Mouse (Mus musculus) neural tube, postnatal 0 days (tissue): ENCODE measurements around the gene Abcc5. TPM values are rescaled to one million over a fixed set of nuclear protein-coding genes. Genes with fewer than 3 reads are reported as not detected.

Experiments
- polyA plus RNA-seq: library from polyadenylated mRNA; unstranded; fragments of >200 nt; fragmentation: Nextera tagmentation; extraction: Ambion mirVana; gene quantifications from 2 replicates; pipeline ENCODE4 v1.2.1, GENCODE M21; 2015

Gene Abcc5
- 62.9 and 82.7 TPM in 2 replicates for polyA plus RNA-seq

DNA sequence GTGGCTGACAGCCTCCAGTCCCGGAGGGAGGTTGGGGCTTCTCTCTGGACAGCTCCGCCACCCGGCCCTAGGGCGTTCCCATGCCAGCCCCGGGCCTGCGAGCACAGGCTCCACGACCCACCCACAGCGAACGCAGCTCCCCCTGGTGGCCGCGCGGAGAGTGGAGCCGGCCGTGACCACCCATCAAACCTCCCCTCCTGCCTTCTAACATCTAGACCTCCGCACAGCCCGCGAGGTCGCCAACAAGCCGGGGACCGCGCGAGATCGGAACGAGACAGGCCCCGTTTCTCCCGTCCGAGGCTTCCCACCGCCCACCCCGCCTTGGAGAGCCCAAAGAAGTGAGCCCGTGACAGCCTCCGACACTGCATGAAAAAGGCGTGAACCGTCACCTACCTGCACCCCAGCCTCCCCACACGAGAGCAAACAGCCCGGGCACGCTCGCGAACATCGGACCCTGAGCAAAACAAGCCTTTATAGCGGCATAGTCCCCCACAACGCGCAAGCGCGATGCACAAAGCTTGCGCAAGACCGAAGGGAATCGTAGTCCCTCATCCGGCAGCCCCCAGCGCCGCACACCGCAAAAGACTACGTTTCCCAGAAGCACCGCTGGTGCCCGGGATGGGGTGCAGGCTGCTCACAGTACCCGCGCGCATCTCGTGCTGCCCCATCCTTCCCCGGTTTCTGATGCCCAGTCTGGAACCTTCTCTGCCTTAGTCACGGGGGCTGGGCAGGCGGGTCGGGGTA, at the start of gene Abcc5:
TSS of gene Abcc5 (minus strand) at position 540 of the 744 bp plus-strand sequence.

DNA sequence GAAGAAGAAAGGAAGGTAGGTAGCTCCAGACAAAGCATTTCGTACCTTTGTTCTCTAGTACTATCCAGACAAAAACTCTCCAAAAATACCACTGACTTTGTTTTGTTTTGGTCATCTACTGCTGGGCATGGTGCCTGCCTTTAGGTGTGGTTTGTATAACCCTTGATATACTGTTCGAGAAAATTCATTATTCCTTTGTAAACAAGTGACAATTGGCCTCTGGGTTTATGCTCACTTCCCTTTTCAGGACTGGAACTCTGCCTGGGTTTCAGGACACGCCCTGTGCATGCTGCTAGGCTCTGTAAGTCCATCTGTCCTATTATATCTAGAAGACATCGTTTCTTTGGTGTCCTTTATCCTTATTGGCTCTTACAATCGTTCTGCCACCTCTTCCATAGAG, 100.9 kb downstream of the Abcc5 start, which contains the start of gene Cyp2ab1:
TSS of gene Cyp2ab1 (minus strand) at position 119 of the 400 bp plus-strand sequence.

DNA sequence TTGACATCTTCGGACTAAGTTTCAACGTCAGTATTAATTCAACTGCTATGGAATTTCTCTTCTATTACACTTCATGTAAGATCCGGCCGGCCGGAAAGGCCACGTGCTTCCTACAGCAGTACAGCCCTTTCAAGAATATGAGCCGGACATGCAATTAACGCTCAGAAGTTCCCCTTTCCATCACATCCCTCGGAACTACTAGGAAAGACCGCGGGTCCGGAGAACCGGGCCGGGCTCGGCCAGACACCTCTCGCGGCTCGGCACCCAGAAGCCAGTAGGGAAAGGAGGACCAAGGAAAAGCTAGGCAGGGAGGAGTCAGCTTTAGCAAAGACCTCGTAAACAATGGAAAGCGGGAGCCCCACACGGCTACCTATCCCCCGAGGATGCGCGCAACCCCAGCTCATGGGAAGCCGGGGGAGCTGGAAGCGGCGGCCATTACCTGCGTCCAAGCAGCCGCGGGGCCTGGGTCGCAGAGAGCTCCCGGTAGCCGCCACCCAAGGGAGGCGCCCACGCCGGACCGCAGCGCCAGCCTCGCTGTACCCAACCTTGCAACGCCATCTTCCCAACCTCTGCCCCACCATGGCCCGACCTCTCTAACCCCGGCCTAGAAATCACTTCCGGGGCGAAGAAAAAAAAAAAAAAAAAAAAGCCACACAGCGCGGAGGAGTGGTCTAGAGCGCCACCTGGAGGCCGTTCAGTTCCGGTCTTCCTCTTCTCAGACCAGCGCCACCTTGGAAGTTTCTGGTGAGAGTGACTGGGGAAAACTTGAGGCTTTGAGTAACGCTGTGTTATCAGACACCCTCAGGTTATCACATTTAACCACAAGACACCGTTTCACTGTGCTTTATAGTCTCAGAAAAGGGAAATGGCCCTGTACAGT, 124.2 kb downstream of the Abcc5 start, which contains the start of gene Parl:
TSS of gene Parl (minus strand) at position 618 of the 880 bp plus-strand sequence.

Other genes starting within 250 kb of the Abcc5 start
- gene Map6d1, start 185.0 kb downstream of the Abcc5 start, polyA plus RNA-seq = 10.4 and 11.7 TPM in 2 replicates
- 77.1 and 83.9 TPM in 2 replicates for gene Parl, start 124.0 kb downstream of the Abcc5 start, polyA plus RNA-seq
- gene Cyp2ab1, start 101.0 kb downstream of the Abcc5 start, polyA plus RNA-seq = not detected in 2 replicates
- 88.5 and 88.8 TPM in 2 replicates for gene Eif2b5, start 72.4 kb upstream of the Abcc5 start, polyA plus RNA-seq
- gene Dvl3, start 90.6 kb upstream of the Abcc5 start, polyA plus RNA-seq = 21.3 and 26.8 TPM in 2 replicates
- 1,145 and 1,197 TPM in 2 replicates for gene Ap2m1, start 109.1 kb upstream of the Abcc5 start, polyA plus RNA-seq
- 77.6 and 85.8 TPM in 2 replicates for gene Abcf3, start 122.2 kb upstream of the Abcc5 start, polyA plus RNA-seq
- 54.5 and 66.7 TPM in 2 replicates for gene Vwa5b2, start 163.1 kb upstream of the Abcc5 start, polyA plus RNA-seq
- gene Eef1akmt4, start 185.2 kb upstream of the Abcc5 start, polyA plus RNA-seq = 5.4 and 5.9 TPM in 2 replicates
- gene Gm49333, start 185.2 kb upstream of the Abcc5 start, polyA plus RNA-seq = 0.21 TPM in 1 of 2 replicates, not detected in the other
- 34.5 and 40.8 TPM in 2 replicates for gene Alg3, start 185.3 kb upstream of the Abcc5 start, polyA plus RNA-seq
- gene Camk2n2, start 194.9 kb upstream of the Abcc5 start, polyA plus RNA-seq = 126 and 143 TPM in 2 replicates
- gene Ece2, start 203.4 kb upstream of the Abcc5 start, polyA plus RNA-seq = 14.8 and 20.3 TPM in 2 replicates
- 259 and 279 TPM in 2 replicates for gene Psmd2, start 225.3 kb upstream of the Abcc5 start, polyA plus RNA-seq
- 129 and 138 TPM in 2 replicates for gene Eif4g1, start 241.9 kb upstream of the Abcc5 start, polyA plus RNA-seq